Mouse (Mus musculus) cerebral cortex, adult 2 months (tissue): ENCODE results near the gene Fstl4.

ENCODE experiments used
- WGBS: fragments of 180-500 bp; shearing (Covaris S2); methylation state at CpG from one replicate; pipeline ENCODE4 v1.1.7; 2018; 5-methylcytosine and 5-hydroxymethylcytosine counted together

The Fstl4 gene

GRCm38 (mm10) chr11:53087896-53088295 is 323.5 kb downstream of the Fstl4 start:
- WGBS, result 75% methylated on average over 3 of the region's 3 CpGs

GRCm38 (mm10) chr11:53091596-53091995 is 327.2 kb downstream of the Fstl4 start:
- 71% methylated on average over 5 of the region's 5 CpGs for WGBS

DNA sequence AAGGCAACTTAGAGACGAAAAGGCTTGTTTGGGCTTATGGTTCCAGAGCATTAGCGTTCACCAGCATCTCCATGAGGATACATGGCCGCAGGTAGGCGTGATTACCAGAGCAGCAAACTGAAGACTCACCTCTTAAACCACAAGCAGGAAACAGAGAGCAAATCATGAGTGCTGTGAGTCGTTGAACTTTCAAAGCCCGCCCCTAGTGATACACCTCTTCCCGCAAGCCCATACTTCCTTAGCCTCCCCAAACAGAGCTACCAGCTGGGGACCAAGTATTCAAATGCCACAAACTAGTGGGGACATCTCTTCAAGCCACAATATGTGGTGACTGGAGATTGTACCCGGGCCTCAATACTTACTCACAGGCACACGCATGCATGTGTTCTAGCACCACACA is 332.4 kb downstream of the Fstl4 start:
- 89% methylated on average over 9 of the region's 9 CpGs for WGBS

- WGBS, result 52% methylated on average over 8 of the region's 8 CpGs
Measured at GRCm38 (mm10) chr11:53097331-53097730, 332.9 kb downstream of the Fstl4 start.

- 80% methylated on average over 6 of the region's 6 CpGs for WGBS
Measured at GRCm38 (mm10) chr11:53097870-53098269, 333.4 kb downstream of the Fstl4 start.

DNA sequence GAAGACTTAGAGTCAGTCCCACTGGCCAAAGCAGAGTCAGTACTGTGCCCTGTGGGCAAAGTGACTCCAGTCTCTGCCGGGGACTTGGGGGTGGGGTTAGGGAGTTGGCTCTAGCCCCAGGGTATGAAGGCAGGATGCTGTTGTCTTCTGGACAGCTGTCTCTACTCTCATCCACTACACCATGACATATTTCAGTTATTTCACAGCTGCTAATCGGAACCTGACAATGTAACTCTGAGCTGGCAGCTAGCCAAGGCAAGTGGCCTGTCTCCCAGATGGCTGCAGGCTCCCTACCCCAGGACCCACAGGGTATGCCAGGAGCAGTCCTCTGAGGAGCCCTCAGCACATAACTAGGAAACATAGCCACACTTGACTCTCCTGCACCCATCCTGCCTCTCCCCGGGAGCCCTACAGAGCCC is 334.4 kb downstream of the Fstl4 start:
- WGBS, result 45% methylated on average over 3 of the region's 3 CpGs

- 88% methylated on average over 5 of the region's 5 CpGs for WGBS
Measured at GRCm38 (mm10) chr11:53099322-53099721, 334.9 kb downstream of the Fstl4 start.

- 83% methylated on average over 5 of the region's 5 CpGs for WGBS
Measured at GRCm38 (mm10) chr11:53101732-53102131, 337.3 kb downstream of the Fstl4 start.

DNA sequence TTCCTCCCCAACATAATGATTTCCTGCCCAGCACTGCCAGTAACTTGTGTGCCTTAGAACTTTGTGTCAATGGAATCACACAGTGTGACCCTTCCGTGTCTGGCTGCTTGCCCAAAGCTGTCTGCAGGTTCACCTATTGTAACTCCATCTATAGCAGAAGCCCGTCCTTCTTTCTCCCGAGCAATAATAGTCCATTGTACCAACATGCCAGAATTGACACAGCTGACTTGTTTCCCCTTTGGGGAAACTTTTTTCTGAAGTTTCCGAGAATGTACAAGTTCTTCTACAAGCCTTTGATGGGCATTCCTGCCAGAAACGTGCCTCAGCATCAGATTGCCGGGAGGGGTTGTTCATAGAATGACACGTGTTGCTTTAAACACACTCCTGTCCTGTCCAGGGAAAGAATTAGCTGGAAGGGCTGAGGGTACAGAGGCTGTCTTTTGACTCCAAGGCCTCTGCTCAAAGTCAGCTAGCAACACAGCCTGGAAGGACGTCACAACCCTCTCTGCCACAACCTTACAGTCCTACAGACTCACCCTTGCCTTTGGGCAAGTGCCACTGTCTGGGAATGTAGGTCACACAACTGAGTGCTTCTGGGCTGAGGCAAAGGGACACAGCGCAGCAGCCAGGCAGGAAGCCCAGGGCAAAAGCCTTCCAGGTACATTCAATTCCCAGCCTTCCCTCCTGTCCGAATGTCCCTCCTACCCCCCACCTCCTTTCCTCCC is 339.3 kb downstream of the Fstl4 start:
- WGBS, result 58% methylated on average over 10 of the region's 10 CpGs

- 60% methylated on average over 5 of the region's 5 CpGs for WGBS
Measured at GRCm38 (mm10) chr11:53107706-53108105, 343.3 kb downstream of the Fstl4 start.

- WGBS, result 95% methylated on average over 6 of the region's 6 CpGs
Measured at GRCm38 (mm10) chr11:53108798-53109197, 344.4 kb downstream of the Fstl4 start.

- WGBS, result 69% methylated on average over 6 of the region's 6 CpGs
Measured at GRCm38 (mm10) chr11:53109701-53110467, 345.4 kb downstream of the Fstl4 start.

GRCm38 (mm10) chr11:53115711-53116110 is 351.3 kb downstream of the Fstl4 start:
- 81% methylated on average over 4 of the region's 4 CpGs for WGBS

DNA sequence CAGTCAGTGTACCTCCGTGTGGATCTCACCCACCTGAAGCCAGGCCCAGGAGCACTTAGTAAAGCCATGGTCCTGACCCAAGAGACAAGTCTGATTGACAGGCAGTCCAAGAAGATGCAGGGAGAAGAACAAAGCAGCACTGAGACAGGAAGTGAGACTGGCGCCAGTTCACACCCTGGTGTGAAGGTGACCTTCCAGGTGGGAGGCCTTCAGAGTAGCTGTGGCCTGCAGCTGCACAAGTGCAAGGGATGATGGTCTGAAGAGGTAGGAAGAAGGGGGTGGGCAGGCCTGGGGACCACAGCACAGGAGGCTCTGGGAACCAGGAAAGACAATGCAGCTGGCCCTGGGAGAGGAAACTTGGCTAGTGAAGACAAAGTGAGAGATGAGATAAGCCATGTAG is 351.9 kb downstream of the Fstl4 start:
- 87% methylated on average over 2 of the region's 2 CpGs for WGBS

DNA sequence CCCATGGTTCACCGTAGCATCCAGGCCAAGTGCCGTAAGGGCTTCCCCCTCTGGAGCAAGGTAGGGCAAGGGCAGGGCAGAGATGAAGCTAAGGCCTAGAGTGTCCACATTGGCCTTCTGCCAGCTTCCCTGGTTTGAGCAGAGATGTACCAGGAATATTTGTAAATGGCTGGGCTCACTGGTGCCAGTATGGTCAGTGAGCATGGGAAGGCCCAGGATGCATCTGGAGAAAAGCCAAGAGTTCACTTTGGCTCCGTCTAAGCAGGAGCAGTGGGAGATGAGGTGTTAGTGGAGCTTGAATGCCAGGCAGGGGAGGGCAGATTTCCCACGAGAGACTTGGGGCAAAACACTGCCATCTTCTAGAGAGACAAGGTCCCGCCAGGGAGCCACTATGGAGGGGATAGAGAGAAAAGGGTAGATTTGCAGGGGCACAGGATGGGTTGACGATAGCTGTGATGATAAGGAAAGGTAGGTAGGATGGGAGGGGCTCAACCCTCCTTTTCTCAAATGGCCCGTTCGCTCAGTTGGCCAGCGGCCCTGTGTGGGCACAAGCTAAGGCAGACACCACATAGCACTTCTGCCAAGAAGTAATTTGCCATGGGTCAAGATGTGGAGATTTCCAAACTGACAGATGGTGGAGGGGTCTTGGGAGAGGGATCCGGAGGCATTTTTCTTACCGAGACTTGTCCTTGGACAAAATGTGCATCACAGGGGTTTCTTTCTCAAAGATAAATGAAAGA is 354.0 kb downstream of the Fstl4 start:
- WGBS, result 79% methylated on average over 11 of the region's 11 CpGs

DNA sequence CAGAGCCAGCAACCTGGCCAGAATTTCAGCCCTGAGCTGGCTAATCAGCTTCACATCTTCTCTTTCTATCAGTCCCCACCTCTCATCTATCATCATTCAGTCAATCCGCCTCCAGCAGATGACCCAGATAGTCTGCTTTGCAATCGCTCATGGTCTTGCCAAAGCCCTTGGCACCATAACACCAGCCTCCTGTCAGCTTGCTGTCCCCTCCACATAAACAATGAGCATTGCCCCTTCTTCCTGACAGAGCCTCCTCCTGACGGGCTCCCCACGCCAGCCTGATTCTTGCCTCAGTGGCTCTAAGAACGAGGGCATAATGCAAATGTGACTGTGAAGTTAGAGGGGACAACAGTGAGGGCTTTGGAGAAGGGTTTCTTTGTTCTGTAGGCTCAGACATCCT is 355.5 kb downstream of the Fstl4 start:
- 83% methylated on average over 5 of the region's 5 CpGs for WGBS

GRCm38 (mm10) chr11:53121208-53121607 is 356.8 kb downstream of the Fstl4 start:
- 58% methylated on average over 1 of the region's 1 CpGs for WGBS

- WGBS, result 44% methylated on average over 2 of the region's 2 CpGs
Measured at GRCm38 (mm10) chr11:53124799-53125198, 360.4 kb downstream of the Fstl4 start.

DNA sequence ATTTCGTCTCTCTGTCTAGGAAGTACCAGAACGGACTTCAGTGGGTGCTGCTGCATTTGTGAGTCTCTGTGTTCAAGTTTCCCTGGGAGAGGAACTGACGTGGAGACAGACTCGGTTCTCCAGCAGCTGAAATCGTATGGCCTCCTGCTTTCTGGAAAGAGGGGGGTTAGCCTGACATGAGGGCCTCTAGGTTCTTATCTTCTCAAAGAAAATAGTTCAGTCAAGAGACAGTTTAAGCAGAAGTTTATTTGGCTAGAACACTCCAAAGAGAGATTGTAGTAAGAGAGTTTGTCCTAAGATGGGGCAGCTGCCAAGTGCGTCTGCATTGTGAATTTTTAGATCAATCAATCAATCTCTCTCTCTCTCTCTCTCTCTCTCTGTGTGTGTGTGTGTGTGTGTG is 362.2 kb downstream of the Fstl4 start:
- 45% methylated on average over 6 of the region's 6 CpGs for WGBS

GRCm38 (mm10) chr11:53128661-53129060 is 364.2 kb downstream of the Fstl4 start:
- 72% methylated on average over 2 of the region's 2 CpGs for WGBS

DNA sequence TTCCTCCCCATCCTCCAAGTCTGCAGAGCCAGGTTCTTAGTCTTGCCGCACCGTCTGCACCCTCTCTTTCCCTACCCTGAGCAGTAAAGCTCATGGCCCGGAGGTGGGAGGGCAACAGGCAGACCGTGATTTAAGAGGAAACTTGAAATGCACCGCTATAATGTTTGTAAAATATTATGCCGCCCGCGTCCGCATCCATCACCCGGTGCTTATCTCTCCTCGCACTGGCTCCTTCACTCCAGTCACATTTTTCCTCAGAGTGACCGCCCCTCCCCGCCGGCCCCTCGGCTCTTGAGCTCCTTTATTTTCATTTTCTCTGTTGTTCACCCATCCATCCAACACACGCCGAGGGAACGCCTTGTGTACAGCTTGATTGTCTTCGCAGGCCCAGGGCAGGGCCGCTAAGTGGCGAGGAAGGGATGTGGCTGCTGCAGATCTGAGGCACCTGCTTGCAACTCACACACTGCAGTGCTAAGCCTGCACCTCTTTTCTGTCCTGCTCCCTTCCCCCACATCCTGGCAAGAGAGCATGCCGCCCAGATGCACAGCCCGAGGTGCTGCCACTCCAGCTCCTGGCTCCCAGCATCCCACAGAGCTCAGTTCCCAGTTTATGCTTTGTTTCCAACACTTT is 368.1 kb downstream of the Fstl4 start:
- 46% methylated on average over 23 of the region's 23 CpGs for WGBS

DNA sequence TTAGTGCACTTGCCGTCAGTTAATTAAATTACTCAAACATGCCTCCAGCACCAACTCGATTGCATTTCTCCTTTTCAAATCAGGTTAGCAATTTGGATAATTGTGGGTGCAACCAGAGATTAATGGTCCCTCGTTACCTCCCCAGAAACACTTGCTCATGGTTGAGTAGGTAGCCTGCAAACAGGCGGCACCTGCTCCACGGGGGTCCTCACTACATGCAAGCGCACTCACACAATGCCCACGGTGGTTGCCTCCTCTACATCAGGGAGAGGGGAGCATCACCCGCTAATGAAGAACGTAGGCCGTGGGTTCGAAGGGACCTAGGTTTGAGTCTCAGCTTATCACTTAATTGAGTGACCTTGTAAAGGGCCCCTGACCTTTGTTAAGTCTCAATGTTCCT is 371.9 kb downstream of the Fstl4 start:
- WGBS, result 77% methylated on average over 11 of the region's 11 CpGs
